Mouse (Mus musculus): ENCODE results near the gene Ybey. TPM values are rescaled to one million over a fixed set of nuclear protein-coding genes. Genes with fewer than 3 reads are reported as not detected.
A peak's percentile ranks its signal among the peaks of the same experiment; 100 is the strongest.

The Ybey gene
- 6.9 and 7.0 TPM in 2 replicates for polyA plus RNA-seq (2016; fragmentation: Nextera tagmentation; extraction: Ambion mirVana)

- Histone ChIP-seq H3K4me1 (replicated peaks) (peaks cover 9% of the 10 kb centered on the region), H3K36me3 (peaks cover 39% of the 10 kb centered on the region)
- 1% methylated on average over 55 of the region's 55 CpGs for WGBS
Observed at GRCm38 (mm10) chr10:76468203-76469162, at the start of gene Ybey, which contains the start of gene Mcm3ap. Ybey (minus strand) TSS chr10:76469114. Mcm3ap (plus strand) TSS chr10:76468927.

DNA sequence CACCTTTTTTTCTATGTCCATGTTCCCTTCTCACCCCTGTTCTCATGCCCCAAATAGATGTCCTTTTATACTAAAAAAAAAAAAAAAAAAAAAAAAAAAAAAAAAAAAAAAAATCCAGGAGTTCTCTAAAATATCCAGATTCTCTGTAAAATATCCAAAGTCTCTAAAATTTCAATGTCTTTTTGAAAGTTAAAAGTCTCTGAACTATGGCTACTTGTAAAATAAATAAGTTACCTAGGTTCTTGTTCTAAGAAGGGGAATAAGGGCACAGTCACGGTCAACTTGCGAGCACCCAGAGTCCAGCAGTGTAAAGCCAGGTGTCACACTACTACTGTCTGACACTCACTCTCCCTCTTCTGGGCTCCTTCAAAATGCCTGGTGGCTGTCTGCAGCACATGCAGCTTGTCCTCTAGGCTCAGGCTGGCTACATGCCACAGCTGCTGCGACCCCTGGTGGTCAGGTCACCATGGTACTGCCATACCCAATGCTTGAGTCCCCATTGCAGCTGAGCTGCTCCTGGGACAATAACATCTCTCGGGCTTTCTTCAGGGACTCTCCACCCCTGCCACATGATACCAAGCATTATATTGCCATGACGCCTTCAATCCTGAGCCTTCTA is 44.2 kb upstream of the Ybey start:
- ATAC-seq (ENCODE audit: insufficient number of reproducible peaks, low FRiP score), result peak; percentile 83
- WGBS, result 35% methylated on average over 5 of the region's 5 CpGs
- Histone ChIP-seq H3K4me2 (no peak overlapping the region), H3K36me3 (peaks cover 75% of the 10 kb centered on the region), H3K9ac (no peak overlapping the region), H3K27ac (ENCODE audit: poor library complexity, severe bottlenecking) (no peak overlapping the region), H3K27me3 (replicated peaks) (no peaks in the 10 kb centered on the region), H3K4me1 (replicated peaks) (no peaks in the 10 kb centered on the region), H3K4me3 (no peak overlapping the region), H3K9me3 (replicated peaks) (peaks cover 9% of the 10 kb centered on the region; the same call in 1 of the 2 replicates)

More at GRCm38 (mm10) chr10:76468203-76469162, at the start of gene Ybey, which contains the start of gene Mcm3ap:
- Histone ChIP-seq H3K9ac (peak within 1 kb of the TSS; percentile 86), H3K4me3 (peak within 1 kb of the TSS; percentile 98), H3K4me2 (peak within 1 kb of the TSS; percentile 68), H3K9me3 (replicated peaks) (no peaks in the 10 kb centered on the region), H3K27me3 (replicated peaks) (no peaks in the 10 kb centered on the region), H3K27ac (ENCODE audit: poor library complexity, severe bottlenecking) (peak within 1 kb of the TSS; percentile 72)
- ATAC-seq (ENCODE audit: insufficient number of reproducible peaks, low FRiP score), result peak; percentile 93

DNA sequence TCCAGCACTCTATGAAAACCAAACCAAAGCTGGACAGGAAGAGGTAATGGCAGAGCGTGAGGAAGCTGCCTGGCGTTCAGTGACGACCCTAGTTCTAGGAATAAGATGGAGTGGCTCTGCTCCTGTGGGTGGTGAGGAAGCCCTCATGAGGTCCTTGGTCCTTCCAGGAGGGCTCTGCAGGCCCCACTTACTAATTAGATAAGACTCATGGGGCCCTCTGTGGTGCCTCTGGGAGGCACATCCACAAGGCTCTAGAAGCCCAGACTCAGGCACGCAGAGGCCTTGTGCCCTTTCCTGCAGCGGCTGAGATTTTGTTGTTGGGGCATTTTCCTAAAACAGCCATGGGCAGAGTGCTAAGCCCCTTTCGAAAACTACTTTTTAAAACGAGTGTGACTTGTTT is 37.0 kb upstream of the Ybey start:
- no peaks in the 10 kb centered on the region for H3K4me1 ChIP-seq (replicated peaks)
- H3K36me3 ChIP-seq, result peaks cover 85% of the 10 kb centered on the region
- no peak overlapping the region for H3K9ac ChIP-seq
- H3K4me2 ChIP-seq, result no peak overlapping the region
- no peak overlapping the region for H3K27ac ChIP-seq (ENCODE audit: poor library complexity, severe bottlenecking)
- ATAC-seq (ENCODE audit: insufficient number of reproducible peaks, low FRiP score), result no peak
- H3K4me3 ChIP-seq, result no peak overlapping the region
- H3K9me3 ChIP-seq (replicated peaks), result no peaks in the 10 kb centered on the region
- 83% methylated on average over 7 of the region's 7 CpGs for WGBS
- no peaks in the 10 kb centered on the region for H3K27me3 ChIP-seq (replicated peaks)

DNA sequence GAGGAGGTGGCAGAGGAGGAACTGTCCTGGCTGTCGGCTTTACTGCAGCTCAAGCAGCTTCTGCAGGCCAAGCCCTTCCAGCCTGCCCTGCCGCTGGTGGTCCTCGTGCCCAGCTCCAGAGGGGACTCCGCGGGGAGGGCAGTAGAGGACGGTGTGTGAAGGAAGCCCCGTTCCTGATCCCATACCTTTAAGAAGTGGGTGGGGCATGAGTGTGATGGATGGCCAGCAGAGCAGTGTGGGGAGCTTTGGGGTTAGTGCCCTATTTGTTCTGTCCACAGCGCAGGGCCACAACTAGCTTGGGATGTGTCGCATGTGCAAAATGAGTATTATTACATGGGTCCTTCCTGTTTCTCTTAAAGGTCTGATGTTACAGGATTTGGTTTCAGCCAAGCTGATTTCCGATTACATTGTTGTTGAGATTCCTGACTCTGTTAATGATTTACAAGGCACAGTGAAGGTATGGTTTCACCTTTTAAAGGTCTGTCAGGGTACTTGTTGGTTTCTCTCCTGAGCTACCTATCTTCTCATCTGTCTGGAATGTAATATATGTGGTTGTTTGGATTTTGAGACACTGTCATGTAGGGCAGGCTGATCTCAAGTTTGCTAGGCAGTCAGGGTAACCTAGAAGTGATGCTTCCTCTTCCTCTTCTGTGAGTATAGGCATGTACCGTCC is 35.5 kb upstream of the Ybey start:
- ATAC-seq (ENCODE audit: insufficient number of reproducible peaks, low FRiP score), result no peak

DNA sequence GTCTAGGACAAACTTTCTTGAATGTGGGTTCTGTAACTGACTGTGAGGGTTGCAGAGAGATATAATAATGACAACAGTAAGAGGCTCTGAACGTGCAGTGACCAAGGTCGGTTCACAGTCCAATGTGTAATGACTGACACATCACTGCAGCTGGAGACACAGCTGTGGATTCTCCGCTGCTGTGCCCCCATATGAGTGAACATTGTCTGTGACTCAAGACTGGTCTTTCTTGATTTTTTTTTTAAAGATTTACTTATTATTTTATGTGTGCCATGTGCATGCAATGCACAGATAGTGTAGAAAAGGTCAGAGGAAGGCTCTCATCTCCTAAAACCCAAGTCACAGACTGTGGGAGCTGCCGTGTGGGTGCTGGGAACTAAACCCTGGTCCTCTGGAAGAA is 28.6 kb upstream of the Ybey start:
- H3K4me3 ChIP-seq, result no peak overlapping the region
- no peaks in the 10 kb centered on the region for H3K9me3 ChIP-seq (replicated peaks)
- no peak overlapping the region for H3K4me2 ChIP-seq
- no peak for ATAC-seq (ENCODE audit: insufficient number of reproducible peaks, low FRiP score)
- H3K27me3 ChIP-seq (replicated peaks), result no peaks in the 10 kb centered on the region
- H3K36me3 ChIP-seq, result peaks cover 85% of the 10 kb centered on the region
- peaks cover 16% of the 10 kb centered on the region for H3K4me1 ChIP-seq (replicated peaks)
- H3K27ac ChIP-seq (ENCODE audit: poor library complexity, severe bottlenecking), result no peak overlapping the region
- H3K9ac ChIP-seq, result no peak overlapping the region
- 90% methylated on average over 4 of the region's 4 CpGs for WGBS

More for the DNA sequence above, 35.5 kb upstream of the Ybey start:
- WGBS, result 89% methylated on average over 11 of the region's 11 CpGs
- no peaks in the 10 kb centered on the region for H3K4me1 ChIP-seq (replicated peaks)
- H3K27me3 ChIP-seq (replicated peaks), result no peaks in the 10 kb centered on the region
- H3K27ac ChIP-seq (ENCODE audit: poor library complexity, severe bottlenecking), result no peak overlapping the region
- no peak overlapping the region for H3K9ac ChIP-seq
- no peak overlapping the region for H3K4me3 ChIP-seq
- peaks cover 85% of the 10 kb centered on the region for H3K36me3 ChIP-seq
- no peak overlapping the region for H3K4me2 ChIP-seq
- no peaks in the 10 kb centered on the region for H3K9me3 ChIP-seq (replicated peaks)

- Histone ChIP-seq H3K4me3 (no peak overlapping the region), H3K27ac (ENCODE audit: poor library complexity, severe bottlenecking) (peak overlapping the region; percentile 56), H3K9me3 (replicated peaks) (no peaks in the 10 kb centered on the region), H3K4me1 (replicated peaks) (peaks cover 16% of the 10 kb centered on the region), H3K36me3 (peaks cover 81% of the 10 kb centered on the region), H3K9ac (no peak overlapping the region), H3K27me3 (replicated peaks) (no peaks in the 10 kb centered on the region), H3K4me2 (no peak overlapping the region)
- no peak for ATAC-seq (ENCODE audit: insufficient number of reproducible peaks, low FRiP score)
- whole genome bisulfite sequencing, result 46% methylated on average over 7 of the region's 7 CpGs
Observed at GRCm38 (mm10) chr10:76496366-76496765, 27.5 kb upstream of the Ybey start.

DNA sequence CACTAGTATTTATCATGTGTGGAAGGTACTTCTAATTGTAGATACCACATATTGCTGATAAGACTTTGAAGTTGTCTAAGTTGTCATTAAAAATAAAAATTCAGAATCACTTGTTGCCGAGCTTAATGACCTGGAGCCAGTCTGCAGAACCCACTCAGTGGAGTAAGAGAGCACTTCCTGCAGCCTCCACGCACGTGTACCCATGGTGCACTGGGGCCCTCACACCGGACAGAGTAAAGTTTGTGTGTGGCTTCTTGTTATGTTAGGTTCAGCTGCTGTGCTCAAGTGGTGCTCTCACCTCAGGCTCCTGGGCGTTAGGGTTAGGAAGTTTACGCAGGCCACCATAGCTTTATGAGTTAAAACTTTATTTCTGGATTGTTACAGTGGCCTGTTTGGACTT is 26.6 kb upstream of the Ybey start:
- H3K27ac ChIP-seq (ENCODE audit: poor library complexity, severe bottlenecking), result peak overlapping the region; percentile 56; the same call in 1 of the 2 replicates
- H3K9ac ChIP-seq, result no peak overlapping the region
- H3K4me2 ChIP-seq, result no peak overlapping the region
- H3K27me3 ChIP-seq (replicated peaks), result no peaks in the 10 kb centered on the region
- no peak for ATAC-seq (ENCODE audit: insufficient number of reproducible peaks, low FRiP score)
- H3K4me1 ChIP-seq (replicated peaks), result peaks cover 16% of the 10 kb centered on the region
- WGBS, result 77% methylated on average over 6 of the region's 6 CpGs
- H3K9me3 ChIP-seq (replicated peaks), result no peaks in the 10 kb centered on the region
- no peak overlapping the region for H3K4me3 ChIP-seq
- H3K36me3 ChIP-seq, result peaks cover 82% of the 10 kb centered on the region

- Histone ChIP-seq H3K4me3 (no peak overlapping the region), H3K9ac (no peak overlapping the region), H3K36me3 (peaks cover 82% of the 10 kb centered on the region), H3K27me3 (replicated peaks) (no peaks in the 10 kb centered on the region), H3K27ac (ENCODE audit: poor library complexity, severe bottlenecking) (no peak overlapping the region), H3K4me2 (no peak overlapping the region), H3K9me3 (replicated peaks) (no peaks in the 10 kb centered on the region), H3K4me1 (replicated peaks) (peaks cover 16% of the 10 kb centered on the region)
- ATAC-seq (ENCODE audit: insufficient number of reproducible peaks, low FRiP score), result no peak
- WGBS, result 81% methylated on average over 1 of the region's 1 CpGs
Observed at GRCm38 (mm10) chr10:76493527-76493926, 24.6 kb upstream of the Ybey start.

- Histone ChIP-seq H3K27me3 (replicated peaks) (no peaks in the 10 kb centered on the region), H3K36me3 (peaks cover 90% of the 10 kb centered on the region), H3K4me1 (replicated peaks) (no peaks in the 10 kb centered on the region), H3K9me3 (replicated peaks) (no peaks in the 10 kb centered on the region), H3K4me3 (no peak overlapping the region), H3K27ac (ENCODE audit: poor library complexity, severe bottlenecking) (no peak overlapping the region), H3K4me2 (no peak overlapping the region), H3K9ac (no peak overlapping the region)
- ATAC-seq (ENCODE audit: insufficient number of reproducible peaks, low FRiP score), result no peak
- WGBS, result 89% methylated on average over 15 of the region's 15 CpGs
Observed at GRCm38 (mm10) chr10:76489205-76489604, 20.3 kb upstream of the Ybey start.

- no peak overlapping the region for H3K27ac ChIP-seq (ENCODE audit: poor library complexity, severe bottlenecking)
- H3K4me1 ChIP-seq (replicated peaks), result no peaks in the 10 kb centered on the region
- H3K36me3 ChIP-seq, result peaks cover 91% of the 10 kb centered on the region
- no peak overlapping the region for H3K4me3 ChIP-seq
- no peak overlapping the region for H3K4me2 ChIP-seq
- H3K9ac ChIP-seq, result no peak overlapping the region
- no peaks in the 10 kb centered on the region for H3K27me3 ChIP-seq (replicated peaks)
- peak; percentile 61; the same call in 1 of the 2 replicates for ATAC-seq (ENCODE audit: insufficient number of reproducible peaks, low FRiP score)
- 81% methylated on average over 8 of the region's 8 CpGs for WGBS
- H3K9me3 ChIP-seq (replicated peaks), result no peaks in the 10 kb centered on the region
Observed at GRCm38 (mm10) chr10:76488265-76488664, 19.4 kb upstream of the Ybey start.

DNA sequence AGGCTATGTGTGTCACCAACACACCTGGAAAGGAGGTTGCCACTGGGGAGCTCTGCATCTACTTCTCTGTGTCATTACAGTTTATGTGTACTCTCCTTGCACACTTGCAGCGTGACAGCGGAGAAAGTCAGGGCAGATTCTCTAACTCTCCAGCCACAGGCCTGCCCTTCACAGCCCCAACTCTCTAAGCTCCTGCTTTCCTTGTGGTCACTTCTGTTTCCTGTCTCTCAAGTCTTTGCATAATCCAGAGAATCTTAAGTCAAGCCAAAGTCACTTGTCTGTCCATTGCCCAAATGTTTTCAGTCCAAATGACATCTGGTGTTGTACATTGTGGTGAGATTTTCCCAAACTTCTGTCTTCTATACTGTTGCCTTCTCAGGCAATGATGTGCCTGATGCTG is 17.4 kb upstream of the Ybey start:
- Histone ChIP-seq H3K4me1 (replicated peaks) (no peaks in the 10 kb centered on the region), H3K36me3 (peaks cover 96% of the 10 kb centered on the region), H3K9me3 (replicated peaks) (no peaks in the 10 kb centered on the region), H3K27ac (ENCODE audit: poor library complexity, severe bottlenecking) (no peak overlapping the region), H3K9ac (no peak overlapping the region), H3K4me2 (no peak overlapping the region), H3K27me3 (replicated peaks) (no peaks in the 10 kb centered on the region), H3K4me3 (no peak overlapping the region)
- WGBS, result 84% methylated on average over 2 of the region's 2 CpGs
- ATAC-seq (ENCODE audit: insufficient number of reproducible peaks, low FRiP score), result no peak

Measured in heart, embryonic 12.5 days (tissue).